Mouse (Mus musculus) embryonic facial prominence, embryonic 10.5 days (tissue): ENCODE measurements around the gene Marf1. TPM values are rescaled to one million over a fixed set of nuclear protein-coding genes. Genes with fewer than 3 reads are reported as not detected.

Experiments
- DNase-seq: peaks from one replicate; pipeline ENCODE4 v3.0.0-alpha.2; 2017; ENCODE audit warnings: low spot score
- H3K27ac ChIP-seq: fragments of 300-500 bp; sonication (generic); replicated peaks from 2 replicates; pipeline ENCODE4 v1.5.1; 2016; ENCODE audit warnings: mild to moderate bottlenecking
- H3K27me3 ChIP-seq: fragments of 300-500 bp; sonication (generic); replicated peaks from 2 replicates; pipeline ENCODE4 v1.6.1; 2016; ENCODE audit warnings: low read depth, mild to moderate bottlenecking; ENCODE audit not compliant: poor library complexity, severe bottlenecking
- H3K36me3 ChIP-seq: fragments of 300-500 bp; sonication (generic); replicated peaks from 2 replicates; pipeline ENCODE4 v1.6.1; 2016; ENCODE audit warnings: mild to moderate bottlenecking, moderate library complexity
- H3K4me1 ChIP-seq: fragments of 300-500 bp; sonication (generic); 2 replicates; pipeline ENCODE4 v1.6.1; 2016
- H3K4me3 ChIP-seq: fragments of 300-500 bp; sonication (generic); 2 replicates; pipeline ENCODE4 v1.5.1; 2016; ENCODE audit warnings: mild to moderate bottlenecking, moderate library complexity
- H3K9me3 ChIP-seq: fragments of 300-500 bp; sonication (generic); 2 replicates; pipeline ENCODE4 v1.6.1; 2016; ENCODE audit warnings: mild to moderate bottlenecking
- WGBS: fragments of 180-500 bp; shearing (Covaris S2); methylation state at CpG from one replicate; pipeline ENCODE4 v1.1.7; 2016; 5-methylcytosine and 5-hydroxymethylcytosine counted together
- polyA plus RNA-seq: library from polyadenylated mRNA; unstranded; fragments of >200 nt; fragmentation: Nextera tagmentation; extraction: Ambion mirVana; gene quantifications from 2 replicates; pipeline ENCODE4 v1.2.1, GENCODE M21; 2016

Marf1 gene
- 17.1 and 17.3 TPM in 2 replicates for polyA plus RNA-seq

DNA sequence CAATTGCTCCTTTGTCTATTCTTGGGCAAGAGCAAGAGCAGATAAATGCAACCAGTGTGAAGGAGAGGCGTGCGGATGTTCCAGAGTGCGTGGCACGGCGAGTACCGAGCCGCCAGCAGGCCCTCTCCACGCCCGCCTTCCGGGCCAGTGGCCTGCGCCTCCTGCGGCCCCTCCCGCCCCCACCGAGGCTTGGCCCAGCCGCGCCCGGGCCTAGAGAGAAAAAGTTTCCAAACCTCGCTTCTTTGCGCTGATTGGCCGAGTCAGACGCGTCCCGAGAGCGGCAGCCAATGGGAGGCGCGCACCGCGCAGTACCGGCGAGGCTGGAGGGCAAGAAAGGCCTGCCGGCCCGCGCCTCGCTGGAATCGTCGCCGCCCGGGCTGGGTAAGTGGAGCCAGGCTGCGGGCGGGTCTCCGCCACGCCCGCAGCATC is at the start of gene Marf1, which contains the start of gene Nde1:
Gene Marf1, minus strand, starts transcription at position 364 of the 429 bp plus-strand sequence.
Gene Nde1, plus strand, starts transcription at position 288 of the 429 bp plus-strand sequence.
- H3K4me3 ChIP-seq = peak within 1 kb of the TSS; percentile 73
- under 1% methylated on average over 43 of the region's 43 CpGs for WGBS

DNA sequence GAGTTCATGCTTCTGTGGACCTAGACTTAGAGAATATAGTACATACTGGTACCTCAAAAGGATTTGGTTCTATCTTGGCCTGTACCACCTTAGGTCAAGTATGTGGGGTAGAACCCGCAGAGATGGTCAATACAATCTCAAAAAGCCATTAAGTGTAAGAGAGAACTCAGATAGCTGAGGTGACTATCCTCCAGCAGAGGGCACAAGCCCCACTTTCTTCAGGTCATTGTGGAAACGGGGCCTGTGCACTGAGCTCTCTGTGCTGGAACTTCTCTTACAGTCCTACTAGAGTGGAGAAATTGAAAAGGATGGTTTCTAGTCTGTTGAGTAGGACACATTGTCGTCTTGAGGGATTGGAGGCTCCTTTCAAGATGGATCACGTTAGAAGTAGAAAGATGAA is 35.6 kb upstream of the Marf1 start:
- no peak overlapping the region for H3K4me3 ChIP-seq
- H3K36me3 ChIP-seq = 0 out of 2 replicates have a peak, but pooled peaks cover 5% of the 10 kb centered on the region
- no peaks in the 10 kb centered on the region for H3K9me3 ChIP-seq
- no peaks in the 10 kb centered on the region for H3K27me3 ChIP-seq
- DNase-seq = no peak
- no peaks in the 10 kb centered on the region for H3K4me1 ChIP-seq
- 73% methylated on average over 4 of the region's 4 CpGs for WGBS
- no peak overlapping the region for H3K27ac ChIP-seq

More for the DNA sequence above, at the start of gene Marf1, which contains the start of gene Nde1:
- Histone ChIP-seq H3K4me1 (peaks cover 33% of the 10 kb centered on the region), H3K27me3 (no peaks in the 10 kb centered on the region), H3K27ac (peak within 1 kb of the TSS; percentile 94), H3K36me3 (peaks cover 19% of the 10 kb centered on the region), H3K9me3 (no peaks in the 10 kb centered on the region)
- DNase-seq = peak; percentile 96

DNA sequence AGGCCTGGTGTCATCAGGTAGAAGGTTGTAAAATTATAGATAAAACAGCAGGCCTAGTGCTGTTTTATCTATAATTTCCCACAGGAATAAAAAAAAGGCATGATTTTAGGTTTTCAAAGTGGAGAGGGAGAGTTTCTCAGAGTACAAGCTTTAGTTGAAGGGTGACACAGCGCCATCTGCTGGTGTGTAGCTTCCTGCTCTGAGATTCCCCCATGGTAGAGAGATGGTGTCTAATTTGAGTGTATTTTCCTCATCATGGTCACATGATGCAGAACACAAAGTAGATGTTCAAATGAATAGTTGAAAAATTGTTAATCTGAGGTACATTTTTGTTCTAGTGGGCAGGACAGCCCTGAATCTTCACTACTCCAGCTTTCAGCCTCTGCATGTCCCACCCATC is 32.3 kb upstream of the Marf1 start:
- no peak overlapping the region for H3K27ac ChIP-seq
- peaks cover 38% of the 10 kb centered on the region for H3K36me3 ChIP-seq

DNA sequence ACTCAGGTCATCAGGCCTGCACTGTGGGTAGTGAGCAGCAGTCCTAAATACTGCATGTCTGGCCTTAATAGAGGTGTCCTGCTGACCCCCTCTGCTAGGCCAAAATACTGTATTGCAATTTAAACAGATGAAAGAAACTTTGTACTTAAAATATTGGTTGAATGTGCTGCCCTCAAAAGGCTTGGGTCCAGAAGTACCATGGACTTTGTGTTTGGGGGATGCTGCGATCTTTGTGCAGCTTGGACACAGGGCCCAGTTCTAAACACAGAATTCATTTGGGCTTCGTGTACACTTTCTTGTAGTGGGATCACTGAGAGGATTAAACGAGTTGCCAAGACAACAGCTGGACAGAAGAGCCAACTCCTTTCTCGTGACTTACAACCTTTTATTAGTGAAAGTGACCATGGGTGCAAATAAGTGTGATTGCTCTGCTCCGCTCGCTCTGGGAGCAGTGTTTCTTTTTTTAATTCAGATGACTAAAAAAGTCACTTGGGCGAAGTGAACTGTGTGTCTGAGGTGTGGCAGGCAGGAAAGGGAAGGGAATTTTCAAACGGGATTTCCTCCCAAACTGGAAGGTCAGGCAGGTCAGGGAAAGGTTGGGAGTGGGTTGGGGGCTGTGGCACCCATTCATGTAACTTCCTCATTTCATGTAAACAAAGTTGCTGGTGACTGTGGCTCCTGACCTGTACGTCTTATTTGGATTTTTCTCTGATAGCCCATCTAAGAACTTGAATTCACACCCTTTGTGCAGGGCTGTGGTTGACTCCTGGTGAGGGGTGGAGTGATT is 31.2 kb upstream of the Marf1 start:
- H3K4me3 ChIP-seq = no peak overlapping the region
- no peaks in the 10 kb centered on the region for H3K4me1 ChIP-seq
- DNase-seq = no peak
- peaks cover 48% of the 10 kb centered on the region for H3K36me3 ChIP-seq
- no peaks in the 10 kb centered on the region for H3K27me3 ChIP-seq
- 75% methylated on average over 9 of the region's 9 CpGs for whole genome bisulfite sequencing
- H3K27ac ChIP-seq = no peak overlapping the region
- H3K9me3 ChIP-seq = no peaks in the 10 kb centered on the region

More for the DNA sequence above, 32.3 kb upstream of the Marf1 start:
- WGBS = 34% methylated on average over 1 of the region's 1 CpGs
- Histone ChIP-seq H3K27me3 (no peaks in the 10 kb centered on the region), H3K4me1 (no peaks in the 10 kb centered on the region), H3K4me3 (no peak overlapping the region), H3K9me3 (no peaks in the 10 kb centered on the region)
- DNase-seq = peak; percentile 38

DNA sequence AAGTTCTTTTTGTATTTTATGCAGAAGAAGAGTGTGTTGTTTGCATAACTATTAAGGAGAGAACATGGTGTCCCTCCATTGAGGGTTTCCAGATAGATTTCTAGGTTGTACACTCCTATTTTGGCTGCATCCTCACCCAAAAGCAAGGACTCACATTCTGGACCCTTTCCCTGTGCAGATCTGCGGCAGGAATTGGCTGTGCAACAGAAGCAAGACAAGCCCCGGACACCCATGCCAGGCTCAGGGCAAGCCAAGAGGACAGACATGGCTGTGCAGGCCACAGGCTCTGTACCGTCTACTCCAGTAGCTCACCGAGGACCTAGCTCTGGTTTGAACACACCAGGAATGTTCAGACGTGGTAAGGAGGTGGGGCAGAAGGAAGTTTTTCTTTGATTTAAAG is 22.4 kb upstream of the Marf1 start:
- peaks cover 100% of the 10 kb centered on the region for H3K36me3 ChIP-seq

DNA sequence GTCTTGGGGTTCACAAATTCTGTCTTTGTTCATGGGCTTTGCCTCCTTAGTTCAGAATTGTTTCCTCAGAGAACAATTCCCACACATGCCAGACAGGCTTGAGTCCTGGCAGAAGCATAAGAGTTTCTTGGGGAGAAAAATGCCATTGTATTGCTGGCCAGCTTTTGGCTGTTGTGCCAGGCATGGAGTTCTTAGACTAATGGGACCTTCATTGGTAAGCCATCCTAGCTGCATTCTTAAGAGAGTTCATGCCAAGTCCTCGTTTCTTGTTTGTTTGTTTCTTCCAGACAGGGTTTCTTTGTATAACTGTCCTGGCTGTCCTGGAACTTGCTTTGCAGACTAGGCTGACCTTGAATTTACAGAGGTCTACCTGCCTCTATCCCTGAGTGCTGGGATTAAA is 20.7 kb upstream of the Marf1 start:
- H3K36me3 ChIP-seq = peaks cover 100% of the 10 kb centered on the region
- 84% methylated on average over 1 of the region's 1 CpGs for WGBS

More for the DNA sequence above, 22.4 kb upstream of the Marf1 start:
- WGBS = 94% methylated on average over 5 of the region's 5 CpGs
- Histone ChIP-seq H3K4me1 (no peaks in the 10 kb centered on the region), H3K27ac (no peak overlapping the region), H3K9me3 (no peaks in the 10 kb centered on the region), H3K4me3 (no peak overlapping the region), H3K27me3 (no peaks in the 10 kb centered on the region)
- DNase-seq = no peak

DNA sequence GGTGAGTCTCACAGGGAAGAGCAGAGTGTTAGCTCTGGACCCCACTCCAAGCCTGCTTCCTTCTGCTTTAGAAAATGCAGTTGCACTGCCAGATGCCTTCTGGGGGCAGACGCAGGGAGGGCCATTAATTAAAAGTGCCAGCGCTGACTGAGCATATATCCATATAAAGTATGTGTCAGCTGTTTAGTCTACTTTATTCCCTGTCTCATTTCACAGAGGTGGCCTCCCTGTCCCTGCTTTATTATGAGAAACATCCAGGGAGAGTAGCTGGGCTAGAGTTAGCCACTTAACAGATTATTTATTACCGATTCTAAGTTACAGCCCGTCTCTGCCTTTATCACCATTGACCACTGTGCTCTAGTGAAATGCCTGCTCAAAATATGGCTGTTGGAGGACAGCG is 19.2 kb upstream of the Marf1 start:
- H3K4me1 ChIP-seq = no peaks in the 10 kb centered on the region
- H3K36me3 ChIP-seq = peaks cover 100% of the 10 kb centered on the region
- H3K4me3 ChIP-seq = no peak overlapping the region
- H3K27ac ChIP-seq = no peak overlapping the region
- 96% methylated on average over 5 of the region's 5 CpGs for WGBS
- H3K27me3 ChIP-seq = no peaks in the 10 kb centered on the region
- DNase-seq = no peak
- no peaks in the 10 kb centered on the region for H3K9me3 ChIP-seq

More for the DNA sequence above, 20.7 kb upstream of the Marf1 start:
- no peaks in the 10 kb centered on the region for H3K27me3 ChIP-seq
- H3K4me1 ChIP-seq = no peaks in the 10 kb centered on the region
- DNase-seq = no peak
- no peak overlapping the region for H3K27ac ChIP-seq
- H3K9me3 ChIP-seq = no peaks in the 10 kb centered on the region
- no peak overlapping the region for H3K4me3 ChIP-seq

DNA sequence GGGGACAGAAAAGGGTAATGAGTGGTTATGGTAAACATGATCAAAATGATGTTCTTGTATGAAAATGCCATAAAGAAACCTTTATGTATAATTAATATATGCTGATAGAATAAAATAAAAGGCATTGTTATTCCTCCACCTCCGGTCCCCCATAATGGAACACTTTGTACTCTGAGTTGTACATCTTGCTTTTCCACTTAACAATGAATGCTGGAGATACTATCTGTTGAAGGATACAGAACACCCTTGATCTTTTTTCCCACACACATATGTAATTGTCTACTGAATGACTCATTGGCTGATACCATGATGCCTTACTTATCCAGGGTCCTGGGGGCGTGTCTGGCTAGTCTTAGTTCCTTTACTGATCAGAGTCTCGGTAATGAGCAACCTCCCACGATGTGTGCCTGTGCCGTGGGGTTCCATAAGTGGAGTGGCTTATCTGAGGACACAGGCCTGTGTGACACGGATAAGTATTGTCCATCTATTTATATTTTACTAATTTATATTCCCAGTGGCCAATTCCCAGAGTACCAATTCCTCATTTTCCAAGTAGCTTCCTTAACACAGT is 17.1 kb upstream of the Marf1 start:
- H3K9me3 ChIP-seq = no peaks in the 10 kb centered on the region
- no peak for DNase-seq
- H3K27me3 ChIP-seq = no peaks in the 10 kb centered on the region
- no peak overlapping the region for H3K27ac ChIP-seq
- H3K4me3 ChIP-seq = no peak overlapping the region
- 91% methylated on average over 6 of the region's 6 CpGs for WGBS
- no peaks in the 10 kb centered on the region for H3K4me1 ChIP-seq
- peaks cover 100% of the 10 kb centered on the region for H3K36me3 ChIP-seq

DNA sequence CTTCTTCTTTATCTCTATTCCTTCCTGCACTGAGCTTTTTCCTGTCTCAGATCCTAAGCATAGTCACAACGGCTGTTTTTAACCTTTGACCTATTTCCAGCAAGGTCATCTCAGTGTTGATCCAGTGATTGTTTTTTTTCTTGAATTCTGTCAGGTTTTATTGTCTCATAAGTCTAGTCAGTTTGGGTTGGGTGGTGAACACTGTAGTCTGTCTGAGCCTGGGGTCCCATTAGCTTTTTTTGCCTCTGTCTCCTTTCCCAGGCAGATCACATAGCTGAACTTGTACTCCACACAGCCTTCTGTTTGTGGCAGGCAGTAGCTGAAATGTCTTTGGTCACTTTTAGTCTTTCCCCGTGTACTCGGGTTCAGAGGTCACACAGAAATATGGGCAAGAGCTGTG is 14.9 kb upstream of the Marf1 start:
- no peak for DNase-seq
- H3K36me3 ChIP-seq = peaks cover 100% of the 10 kb centered on the region
- no peak overlapping the region for H3K4me3 ChIP-seq
- no peak overlapping the region for H3K27ac ChIP-seq
- 59% methylated on average over 3 of the region's 3 CpGs for WGBS
- H3K9me3 ChIP-seq = no peaks in the 10 kb centered on the region
- no peaks in the 10 kb centered on the region for H3K4me1 ChIP-seq
- no peaks in the 10 kb centered on the region for H3K27me3 ChIP-seq

DNA sequence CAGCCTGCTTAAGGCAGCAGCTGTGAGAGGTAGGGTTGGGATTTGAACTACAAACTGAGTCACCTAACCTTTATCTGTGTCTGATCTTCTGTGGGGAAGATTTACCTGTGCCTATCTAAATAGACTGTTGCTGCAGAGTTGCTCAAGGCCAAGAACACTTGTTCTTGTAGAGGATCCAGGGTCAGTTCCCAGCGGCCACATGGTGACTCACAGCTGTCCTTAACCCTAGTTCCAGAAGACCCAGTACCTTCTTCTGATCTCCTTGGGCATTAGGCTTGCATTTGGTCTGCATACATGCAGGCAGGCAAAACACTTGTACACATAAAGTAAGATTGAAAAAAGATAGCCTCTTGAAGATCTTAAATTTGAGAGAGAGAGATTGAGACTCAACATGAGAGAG is 6.6 kb upstream of the Marf1 start:
- no peak for DNase-seq
- no peaks in the 10 kb centered on the region for H3K9me3 ChIP-seq
- no peaks in the 10 kb centered on the region for H3K27me3 ChIP-seq
- H3K4me3 ChIP-seq = no peak overlapping the region
- peaks cover 86% of the 10 kb centered on the region for H3K36me3 ChIP-seq
- H3K27ac ChIP-seq = no peak overlapping the region
- 94% methylated on average over 1 of the region's 1 CpGs for WGBS
- peaks cover 13% of the 10 kb centered on the region for H3K4me1 ChIP-seq

DNA sequence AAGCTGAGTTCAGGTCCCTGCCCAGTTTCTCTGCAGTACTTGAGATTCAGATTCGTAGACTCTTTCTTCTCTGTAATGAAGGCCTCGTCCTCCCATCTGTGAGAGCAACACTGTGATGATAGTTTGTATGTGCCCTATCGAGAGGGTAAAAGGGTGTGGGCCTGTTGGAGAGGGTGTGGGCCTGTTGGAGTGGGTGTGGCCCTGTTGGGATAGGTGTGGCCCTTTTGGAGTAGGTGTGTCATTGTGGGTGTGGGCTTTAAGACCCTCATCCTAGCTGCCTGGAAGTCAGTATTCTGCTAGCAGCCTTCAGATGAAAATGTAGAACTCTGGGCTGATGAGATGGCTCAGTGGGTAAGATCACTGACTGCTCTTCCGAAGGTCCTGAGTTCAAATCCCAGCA is 3.3 kb upstream of the Marf1 start:
- 90% methylated on average over 4 of the region's 4 CpGs for WGBS
- Histone ChIP-seq H3K4me1 (peaks cover 26% of the 10 kb centered on the region), H3K36me3 (peaks cover 54% of the 10 kb centered on the region), H3K4me3 (no peak overlapping the region), H3K9me3 (no peaks in the 10 kb centered on the region), H3K27me3 (no peaks in the 10 kb centered on the region), H3K27ac (no peak overlapping the region)
- DNase-seq = no peak

DNA sequence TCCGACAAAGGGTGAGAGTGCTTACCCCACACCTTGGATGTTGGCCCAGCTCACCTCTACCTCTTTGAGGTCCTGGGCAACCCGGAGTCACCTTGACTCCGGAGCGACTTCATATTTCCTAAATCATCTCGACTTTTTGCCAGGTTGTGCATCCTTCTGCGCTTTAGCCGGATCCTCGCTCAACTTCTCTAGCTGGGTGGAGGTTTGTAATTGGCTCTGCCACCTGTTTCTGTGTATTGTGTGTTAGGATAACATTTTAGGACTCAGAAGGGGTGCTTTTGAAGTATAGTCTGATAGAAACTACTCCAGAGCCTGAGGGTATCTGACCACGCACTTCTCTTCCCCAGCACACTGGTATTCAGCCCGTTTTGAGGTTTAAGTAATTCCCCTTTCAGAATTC is 580 bp upstream of the Marf1 start:
- Histone ChIP-seq H3K27me3 (no peaks in the 10 kb centered on the region), H3K4me3 (peak overlapping the region; percentile 73), H3K4me1 (peaks cover 29% of the 10 kb centered on the region), H3K27ac (peak overlapping the region; percentile 94), H3K9me3 (no peaks in the 10 kb centered on the region), H3K36me3 (peaks cover 26% of the 10 kb centered on the region)
- 2% methylated on average over 10 of the region's 10 CpGs for WGBS
- DNase-seq = peak; percentile 14

DNA sequence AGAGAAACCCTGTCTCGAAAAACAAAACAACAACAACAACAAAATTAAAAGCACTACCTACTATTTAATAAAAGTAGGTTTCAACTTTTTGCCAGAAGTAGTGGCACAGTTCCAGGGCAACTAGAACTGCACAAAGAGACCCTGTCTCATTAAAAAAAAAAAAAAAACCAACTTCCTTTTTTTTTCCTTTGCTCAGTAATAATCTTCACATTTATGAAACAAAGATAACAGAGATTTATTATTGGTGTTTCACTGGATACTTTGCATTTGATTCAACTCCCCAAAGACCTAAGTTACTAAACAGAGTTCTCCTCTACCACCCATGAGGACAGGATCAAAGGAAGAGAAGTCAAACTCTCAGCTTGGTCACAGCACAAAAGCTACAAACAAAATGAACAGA is 2.2 kb downstream of the Marf1 start:
- Histone ChIP-seq H3K9me3 (no peaks in the 10 kb centered on the region), H3K36me3 (peaks cover 7% of the 10 kb centered on the region), H3K4me1 (peaks cover 43% of the 10 kb centered on the region), H3K27me3 (no peaks in the 10 kb centered on the region), H3K27ac (no peak overlapping the region), H3K4me3 (no peak overlapping the region)
- no peak for DNase-seq
- WGBS = 86% methylated on average over 1 of the region's 1 CpGs
